Mouse (Mus musculus) forebrain, embryonic 16.5 days (tissue): ENCODE measurements around the gene Gm44790. TPM values are rescaled to one million over a fixed set of nuclear protein-coding genes. Genes with fewer than 3 reads are reported as not detected.

Experiments used
- ATAC-seq: fragments of 200-750 bp; cut with Nextera tagmentation; 2 replicates; pipeline ENCODE4 v1.8.0; 2017; ENCODE audit warnings: mild to moderate bottlenecking, moderate library complexity
- H3K27ac ChIP-seq: fragments of 300-500 bp; sonication (generic); 2 replicates; pipeline ENCODE4 v1.5.1; 2014; ENCODE audit warnings: low read length, control low read depth
- H3K27me3 ChIP-seq: fragments of 300-500 bp; sonication (generic); replicated peaks from 2 replicates; pipeline ENCODE4 v1.6.1; 2014; ENCODE audit warnings: low read length; ENCODE audit not compliant: control insufficient read depth, insufficient read depth
- H3K36me3 ChIP-seq: fragments of 300-500 bp; sonication (generic); 2 replicates; pipeline ENCODE4 v1.6.1; 2014; ENCODE audit not compliant: control insufficient read depth, insufficient read depth
- H3K4me1 ChIP-seq: fragments of 300-500 bp; sonication (generic); replicated peaks from 2 replicates; pipeline ENCODE4 v1.6.1; 2014; ENCODE audit warnings: low read length; ENCODE audit not compliant: control insufficient read depth, insufficient read depth
- H3K4me2 ChIP-seq: fragments of 300-500 bp; sonication (generic); 2 replicates; pipeline ENCODE4 v1.6.1; 2014; ENCODE audit warnings: mild to moderate bottlenecking, low read length, control low read depth
- H3K4me3 ChIP-seq: fragments of 300-500 bp; sonication (generic); replicated peaks from 2 replicates; pipeline ENCODE4 v1.5.1; 2014; ENCODE audit warnings: mild to moderate bottlenecking, low read length, control low read depth
- H3K9ac ChIP-seq: fragments of 300-500 bp; sonication (generic); replicated peaks from 2 replicates; pipeline ENCODE4 v1.6.1; 2014; ENCODE audit warnings: low read depth, low read length, control low read depth
- H3K9me3 ChIP-seq: fragments of 300-500 bp; sonication (generic); 2 replicates; pipeline ENCODE4 v1.6.1; 2016; ENCODE audit warnings: low read length; ENCODE audit not compliant: control insufficient read depth
- WGBS: fragments of 180-500 bp; shearing (Covaris S2); extraction: QIAGEN DNeasy Blood & Tissue Kit; methylation state at CpG from one replicate; pipeline ENCODE4 v1.1.7; 2014; 5-methylcytosine and 5-hydroxymethylcytosine counted together
- polyA plus RNA-seq: library from polyadenylated mRNA; unstranded; fragments of >200 nt; fragmentation: Nextera tagmentation; extraction: Ambion mirVana; gene quantifications from 2 replicates; pipeline ENCODE4 v1.2.1, GENCODE M21; 2015

The Gm44790 gene
- polyA plus RNA-seq, 1 experiment from 2014 or later, result not detected

DNA sequence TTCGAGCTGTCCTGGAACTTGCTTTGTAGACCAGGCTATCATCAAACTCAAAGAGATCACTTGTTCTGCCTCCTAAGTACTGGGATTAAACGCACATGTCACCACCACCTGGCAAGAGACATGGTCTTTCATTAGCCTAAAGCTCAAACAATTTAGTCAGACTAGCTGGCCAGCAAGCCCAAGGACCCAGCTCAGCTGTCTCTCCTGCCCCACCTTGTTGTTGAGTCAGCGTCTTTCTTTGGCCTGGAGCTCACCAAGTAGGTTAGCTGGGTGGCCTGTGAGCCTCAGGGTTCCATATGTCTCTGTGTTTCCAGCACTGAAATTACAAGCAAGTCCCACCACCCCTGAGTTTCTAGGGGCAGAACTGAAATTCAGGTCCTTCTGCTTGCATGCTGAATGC lies 36.6 kb downstream of the Gm44790 start:
- Histone ChIP-seq H3K9me3 (no peaks in the 10 kb centered on the region), H3K9ac (no peak overlapping the region), H3K27me3 (no peaks in the 10 kb centered on the region), H3K27ac (no peak overlapping the region), H3K36me3 (peaks cover 23% of the 10 kb centered on the region), H3K4me1 (no peaks in the 10 kb centered on the region), H3K4me3 (no peak overlapping the region), H3K4me2 (no peak overlapping the region)
- ATAC-seq, result no peak
- 92% methylated on average over 3 of the region's 3 CpGs for WGBS

DNA sequence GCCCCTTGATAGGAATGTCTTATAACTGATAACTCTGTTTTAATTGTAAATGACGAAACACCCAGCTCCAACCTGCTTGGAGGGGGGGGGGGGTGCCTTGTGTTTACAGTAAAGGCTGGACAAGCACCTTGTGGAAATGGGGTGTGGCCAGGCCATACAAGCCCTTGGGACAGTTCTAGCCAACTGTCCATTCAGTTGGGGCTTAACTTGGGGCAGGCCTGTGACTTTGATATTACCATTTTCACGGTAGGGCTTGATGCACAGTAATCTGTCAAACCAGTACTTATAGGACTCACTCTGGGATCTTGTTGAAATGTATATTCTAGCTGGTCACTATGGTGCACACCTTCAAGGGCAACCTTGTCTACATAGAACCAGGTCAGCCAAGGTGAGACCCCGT lies 44.9 kb downstream of the Gm44790 start:
- peaks cover 16% of the 10 kb centered on the region for H3K4me1 ChIP-seq
- peaks cover 12% of the 10 kb centered on the region for H3K36me3 ChIP-seq
- peak overlapping the region; percentile 78; the same call in 1 of the 2 replicates for H3K4me2 ChIP-seq
- H3K9ac ChIP-seq, result peak overlapping the region; percentile 62
- peak overlapping the region; percentile 95 for H3K27ac ChIP-seq
- no peak for ATAC-seq
- no peak overlapping the region for H3K4me3 ChIP-seq
- no peaks in the 10 kb centered on the region for H3K27me3 ChIP-seq
- WGBS, result 91% methylated on average over 3 of the region's 3 CpGs
- no peaks in the 10 kb centered on the region for H3K9me3 ChIP-seq

DNA sequence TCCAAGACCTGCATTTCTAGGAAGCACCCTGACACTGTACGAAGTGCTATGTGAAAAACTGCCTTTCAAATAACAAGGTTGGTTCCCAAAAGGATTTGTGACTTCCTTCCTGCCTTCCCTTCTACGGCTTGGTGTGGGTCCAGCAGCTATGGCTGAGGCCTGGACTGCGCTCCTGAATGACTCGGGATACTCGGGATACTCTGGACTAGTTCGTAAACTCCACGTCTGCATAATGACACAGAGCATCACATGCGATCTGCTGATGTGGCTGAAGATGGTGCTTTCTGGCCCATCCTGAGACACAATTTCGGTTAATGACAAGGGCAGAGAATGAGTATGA lies 45.3 kb downstream of the Gm44790 start:
- Histone ChIP-seq H3K4me2 (peak overlapping the region; percentile 78), H3K9ac (peak overlapping the region; percentile 62), H3K9me3 (no peaks in the 10 kb centered on the region), H3K27me3 (no peaks in the 10 kb centered on the region), H3K27ac (peak overlapping the region; percentile 95), H3K36me3 (peaks cover 10% of the 10 kb centered on the region), H3K4me1 (peaks cover 16% of the 10 kb centered on the region), H3K4me3 (peak overlapping the region; percentile 41)
- ATAC-seq, result peak; percentile 19
- 24% methylated on average over 9 of the region's 9 CpGs for WGBS

DNA sequence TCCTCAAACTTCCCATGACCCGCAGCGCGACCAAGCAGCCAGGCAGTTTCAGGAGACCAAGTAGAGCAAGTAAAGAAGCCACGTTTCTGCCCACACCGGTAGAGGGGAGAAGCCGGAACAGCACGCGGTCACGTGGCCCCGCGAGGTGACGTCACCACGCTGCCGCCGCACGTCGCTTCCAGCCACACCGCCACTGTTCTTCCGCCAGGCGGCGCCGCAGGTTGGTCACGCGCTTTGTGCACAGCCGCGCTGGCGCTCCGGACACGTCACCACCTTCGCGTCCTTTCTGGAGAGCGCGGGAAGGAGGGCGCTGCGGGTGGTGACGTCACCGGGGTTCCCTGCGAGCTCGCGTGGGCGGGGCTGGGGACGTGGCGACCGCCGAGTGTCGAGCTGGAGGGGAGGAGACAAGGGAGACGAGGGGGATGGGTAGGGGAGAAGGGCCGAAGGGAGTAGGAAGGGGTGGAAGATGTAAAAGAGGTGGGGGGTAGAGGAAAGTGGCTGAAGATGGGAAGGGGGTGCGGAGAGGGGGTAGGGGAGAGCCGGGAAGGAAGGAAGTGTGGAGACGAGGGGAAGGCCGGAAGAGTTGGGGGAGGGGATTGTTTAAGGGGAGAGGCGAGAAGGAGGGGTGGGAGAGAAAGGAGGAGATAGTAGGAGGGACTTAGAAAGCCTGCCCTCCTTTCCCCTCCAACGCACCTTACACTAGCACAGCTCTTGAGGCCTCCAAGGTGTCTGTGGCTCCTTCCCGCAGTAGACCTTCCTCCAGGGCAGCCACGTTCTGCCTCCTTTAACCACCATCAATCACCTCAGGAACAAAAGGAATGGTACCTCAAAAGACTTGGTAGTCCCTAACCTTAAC lies 45.9 kb downstream of the Gm44790 start:
- Histone ChIP-seq H3K4me2 (peak overlapping the region; percentile 78), H3K4me1 (peaks cover 16% of the 10 kb centered on the region), H3K36me3 (peaks cover 8% of the 10 kb centered on the region; the same call in 1 of the 2 replicates), H3K27ac (peak overlapping the region; percentile 95), H3K27me3 (no peaks in the 10 kb centered on the region), H3K9me3 (no peaks in the 10 kb centered on the region), H3K9ac (peak overlapping the region; percentile 64), H3K4me3 (peak overlapping the region; percentile 41)
- under 1% methylated on average over 56 of the region's 56 CpGs for WGBS
- peak; percentile 95 for ATAC-seq

DNA sequence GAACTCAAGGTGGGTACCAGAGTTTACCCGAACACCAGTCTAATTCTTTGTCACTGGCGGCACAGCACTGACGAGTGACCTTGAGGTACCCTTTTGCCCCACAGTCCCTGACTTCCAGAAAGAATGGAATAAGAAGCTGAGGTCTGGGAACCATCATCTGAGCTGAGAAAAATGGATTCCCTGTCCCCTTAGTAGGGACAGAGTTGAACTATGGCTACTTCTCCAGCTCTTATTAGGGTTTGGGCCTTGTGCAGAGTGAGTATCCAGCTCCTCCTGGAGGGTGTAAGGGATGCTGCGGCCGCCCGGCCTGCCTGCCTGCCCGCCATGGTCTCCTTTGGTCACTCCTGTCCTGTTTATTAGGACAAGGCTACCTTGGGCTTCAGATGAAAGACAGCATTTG lies 46.6 kb downstream of the Gm44790 start:
- WGBS, result 56% methylated on average over 7 of the region's 7 CpGs
- ATAC-seq, result no peak
- Histone ChIP-seq H3K27ac (peak overlapping the region; percentile 95), H3K27me3 (no peaks in the 10 kb centered on the region), H3K9ac (peak overlapping the region; percentile 64), H3K9me3 (no peaks in the 10 kb centered on the region), H3K36me3 (peaks cover 5% of the 10 kb centered on the region; the same call in 1 of the 2 replicates), H3K4me3 (peak overlapping the region; percentile 41), H3K4me2 (peak overlapping the region; percentile 65), H3K4me1 (peaks cover 16% of the 10 kb centered on the region)

DNA sequence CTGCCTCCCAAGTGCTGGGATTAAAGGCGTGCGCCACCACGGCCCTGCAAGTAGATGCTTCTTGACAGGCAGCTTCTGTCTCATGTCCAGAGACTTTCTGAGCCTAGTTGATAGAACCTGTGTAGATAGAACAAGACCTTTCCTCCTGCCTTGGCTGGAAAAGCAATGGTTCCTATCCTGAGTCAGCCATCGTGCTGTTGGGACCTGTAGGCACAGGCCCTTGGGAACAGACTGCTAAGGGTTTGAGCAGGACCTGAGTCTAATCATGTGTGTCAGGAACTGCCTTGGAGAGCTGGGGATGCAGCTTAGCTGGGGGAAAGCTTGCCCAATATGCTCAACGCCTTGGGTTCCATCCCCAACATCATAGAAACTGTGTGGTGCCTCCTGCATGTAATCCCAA lies 47.6 kb downstream of the Gm44790 start:
- ATAC-seq, result no peak
- Histone ChIP-seq H3K36me3 (0 out of 2 replicates have a peak, but pooled peaks cover 5% of the 10 kb centered on the region), H3K9me3 (no peaks in the 10 kb centered on the region), H3K4me3 (no peak overlapping the region), H3K4me1 (peaks cover 16% of the 10 kb centered on the region), H3K27me3 (no peaks in the 10 kb centered on the region), H3K9ac (no peak overlapping the region), H3K27ac (no peak overlapping the region), H3K4me2 (no peak overlapping the region)
- over 99% methylated on average over 5 of the region's 5 CpGs for WGBS

DNA sequence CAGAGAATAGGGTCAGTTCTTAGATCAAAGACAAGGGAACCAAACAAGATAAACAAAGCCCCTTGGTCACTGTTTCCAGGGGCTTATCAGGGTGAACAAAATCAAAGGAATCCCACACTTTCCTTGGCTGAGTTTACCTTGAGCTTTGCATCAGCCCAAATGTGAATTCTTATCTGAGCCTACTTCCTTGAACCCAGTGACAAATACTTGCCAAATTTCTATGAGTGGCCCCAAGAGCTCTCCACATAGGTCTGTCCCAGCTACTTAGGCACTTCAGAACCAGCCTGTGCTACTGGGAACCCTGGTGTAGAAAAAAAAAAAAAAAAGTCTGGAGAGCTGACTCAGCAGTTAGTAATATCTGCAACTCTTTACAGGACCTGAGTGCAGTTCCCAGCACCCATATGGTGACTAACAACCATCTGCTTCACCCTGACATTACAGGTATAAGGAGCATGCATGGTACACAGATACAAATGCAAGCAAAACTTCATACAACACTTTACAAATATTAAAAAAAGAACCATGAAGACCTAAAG lies 48.3 kb downstream of the Gm44790 start:
- H3K4me1 ChIP-seq, result peaks cover 16% of the 10 kb centered on the region
- H3K27ac ChIP-seq, result no peak overlapping the region
- H3K36me3 ChIP-seq, result 0 out of 2 replicates have a peak, but pooled peaks cover 4% of the 10 kb centered on the region

DNA sequence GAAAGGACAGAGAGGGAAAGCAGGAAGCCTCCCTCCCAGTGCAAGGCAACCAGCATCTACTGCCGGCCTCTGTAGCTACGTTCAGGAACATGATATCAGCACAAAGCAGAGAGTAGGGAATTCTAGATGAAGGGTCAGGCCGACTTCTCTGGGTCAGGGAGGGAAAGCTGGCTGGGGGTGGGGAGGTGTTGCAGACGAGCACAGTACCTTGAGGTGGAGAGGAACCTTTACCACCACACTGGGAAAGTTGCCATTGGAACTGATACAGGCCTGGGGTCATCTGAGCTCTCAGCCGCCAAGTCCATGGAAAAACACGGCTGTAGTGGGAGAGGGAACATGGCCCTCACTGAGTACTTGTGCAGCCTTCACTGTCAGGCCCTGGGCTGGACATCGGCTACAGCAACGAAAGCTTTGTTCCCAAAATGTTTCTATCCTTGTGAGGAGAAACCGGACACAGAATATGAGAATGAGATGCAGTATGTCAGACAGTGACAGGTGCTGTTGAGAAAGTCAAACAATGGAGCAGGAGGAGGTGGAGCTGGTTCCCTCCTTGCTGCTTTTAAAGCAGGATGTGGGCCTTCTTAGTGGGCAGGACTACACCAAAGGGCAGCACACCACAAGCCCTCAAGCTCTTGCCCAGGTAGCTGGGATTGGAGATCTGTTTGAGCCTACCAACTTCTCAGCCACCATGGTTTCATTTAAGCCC lies 49.2 kb downstream of the Gm44790 start:
- Histone ChIP-seq H3K4me1 (peaks cover 16% of the 10 kb centered on the region), H3K36me3 (no peaks in the 10 kb centered on the region), H3K4me3 (no peak overlapping the region), H3K9ac (no peak overlapping the region), H3K4me2 (no peak overlapping the region), H3K27ac (no peak overlapping the region), H3K9me3 (no peaks in the 10 kb centered on the region), H3K27me3 (no peaks in the 10 kb centered on the region)
- WGBS, result 78% methylated on average over 9 of the region's 9 CpGs
- ATAC-seq, result no peak

More for the DNA sequence above, 48.3 kb downstream of the Gm44790 start:
- no peaks in the 10 kb centered on the region for H3K27me3 ChIP-seq
- no peak for ATAC-seq
- H3K9ac ChIP-seq, result no peak overlapping the region
- H3K9me3 ChIP-seq, result no peaks in the 10 kb centered on the region
- no peak overlapping the region for H3K4me3 ChIP-seq
- no peak overlapping the region for H3K4me2 ChIP-seq

DNA sequence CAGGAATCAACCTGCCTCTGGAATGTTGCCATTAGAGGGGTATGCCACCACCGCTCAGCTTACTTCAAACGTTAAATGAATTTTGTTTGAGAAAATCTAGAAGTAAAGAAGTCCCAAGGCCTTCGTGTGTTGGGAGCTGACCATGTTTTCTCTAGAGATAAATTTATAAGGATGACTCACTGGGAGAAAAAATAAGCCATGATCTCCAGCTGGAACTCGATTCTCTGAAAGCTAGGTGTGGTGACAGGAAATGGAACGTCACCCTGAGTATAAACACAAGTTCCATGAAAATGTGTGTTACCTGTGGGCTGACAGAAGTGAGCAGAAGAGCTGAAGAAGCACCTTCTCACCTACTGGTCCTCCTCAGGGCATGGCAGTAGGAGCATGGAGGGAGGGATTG lies 50.5 kb downstream of the Gm44790 start:
- H3K4me2 ChIP-seq, result no peak overlapping the region
- H3K4me3 ChIP-seq, result no peak overlapping the region
- H3K27ac ChIP-seq, result no peak overlapping the region
- no peaks in the 10 kb centered on the region for H3K36me3 ChIP-seq
- H3K27me3 ChIP-seq, result no peaks in the 10 kb centered on the region
- no peak for ATAC-seq
- H3K9me3 ChIP-seq, result no peaks in the 10 kb centered on the region
- H3K4me1 ChIP-seq, result peaks cover 11% of the 10 kb centered on the region
- WGBS, result 78% methylated on average over 5 of the region's 5 CpGs
- H3K9ac ChIP-seq, result no peak overlapping the region
